Mouse (Mus musculus) G1E (cell line): ENCODE measurements around the gene 5031439G07Rik.
A peak's percentile ranks its signal among the peaks of the same experiment; 100 is the strongest.

Experiments used
- CTCF ChIP-seq: IDR thresholded peaks from 2 replicates; pipeline ENCODE4 v1.5.1; 2012; ENCODE audit warnings: low read depth, low read length, inconsistent platforms, mixed read lengths
- GATA1 ChIP-seq: IDR thresholded peaks from 2 replicates; pipeline ENCODE4 v1.6.1; 2012; ENCODE audit warnings: borderline replicate concordance, low read length, inconsistent platforms, mixed read lengths
- GATA2 ChIP-seq: IDR thresholded peaks from 2 replicates; pipeline ENCODE4 v1.6.1; 2012; ENCODE audit warnings: low read depth, low read length, inconsistent platforms, borderline replicate concordance

- TF ChIP-seq CTCF (peak; percentile 56), GATA1 (no peak), GATA2 (no peak)
Observed at GRCm38 (mm10) chr15:84995967-84996366, 7.6 kb upstream of the 5031439G07Rik start.
